Mouse (Mus musculus) limb, embryonic 14.5 days (tissue): ENCODE data around the gene Tnr. TPM values are rescaled to one million over a fixed set of nuclear protein-coding genes. Genes with fewer than 3 reads are reported as not detected.

Source experiments
- ATAC-seq: fragments of 200-750 bp; cut with Nextera tagmentation; 2 replicates; pipeline ENCODE4 v1.8.0; 2017; ENCODE audit warnings: low read depth, moderate number of reproducible peaks, moderate TSS enrichment; ENCODE audit not compliant: low FRiP score
- DNase-seq: peaks from one replicate; pipeline ENCODE4 v3.0.0-alpha.2; 2015; ENCODE audit warnings: low spot score
- H3K27ac ChIP-seq: fragments of 300-500 bp; sonication (generic); replicated peaks from 2 replicates; pipeline ENCODE4 v1.5.1; 2014; ENCODE audit warnings: low read depth, mild to moderate bottlenecking, low read length, moderate library complexity, mixed read lengths
- H3K27me3 ChIP-seq: fragments of 300-500 bp; sonication (generic); 2 replicates; pipeline ENCODE4 v1.6.1; 2014; ENCODE audit warnings: low read length, mixed read lengths; ENCODE audit not compliant: control insufficient read depth, insufficient read depth
- H3K36me3 ChIP-seq: fragments of 300-500 bp; sonication (generic); 2 replicates; pipeline ENCODE4 v1.6.1; 2014; ENCODE audit warnings: mild to moderate bottlenecking, low read length, moderate library complexity, mixed read lengths; ENCODE audit not compliant: control insufficient read depth, insufficient read depth
- H3K4me1 ChIP-seq: fragments of 300-500 bp; sonication (generic); 2 replicates; pipeline ENCODE4 v1.6.1; 2014; ENCODE audit warnings: antibody characterized with exemption, low read length, mixed read lengths; ENCODE audit not compliant: control insufficient read depth, insufficient read depth
- H3K4me2 ChIP-seq: fragments of 300-500 bp; sonication (generic); replicated peaks from 2 replicates; pipeline ENCODE4 v1.6.1; 2014; ENCODE audit warnings: low read depth, mild to moderate bottlenecking, low read length, moderate library complexity; ENCODE audit not compliant: severe bottlenecking
- H3K4me3 ChIP-seq: fragments of 300-500 bp; sonication (generic); replicated peaks from 2 replicates; pipeline ENCODE4 v1.5.1; 2014; ENCODE audit warnings: low read length
- H3K9ac ChIP-seq: fragments of 300-500 bp; sonication (generic); 2 replicates; pipeline ENCODE4 v1.6.1; 2014; ENCODE audit warnings: mild to moderate bottlenecking, low read depth, low read length, moderate library complexity; ENCODE audit not compliant: severe bottlenecking
- H3K9me3 ChIP-seq: fragments of 300-500 bp; sonication (generic); 2 replicates; pipeline ENCODE4 v1.6.1; 2016; ENCODE audit warnings: low read length; ENCODE audit not compliant: control insufficient read depth
- POLR2A ChIP-seq: fragments of 200-500 bp; IDR thresholded peaks from 2 replicates; pipeline ENCODE4 v1.8.0; 2012; ENCODE audit warnings: inconsistent platforms, mild to moderate bottlenecking, moderate library complexity, borderline replicate concordance; ENCODE audit not compliant: insufficient read depth, insufficient read length; ENCODE audit errors: extremely low read depth
- WGBS: fragments of 180-500 bp; shearing (Covaris S2); extraction: QIAGEN DNeasy Blood & Tissue Kit; methylation state at CpG from one replicate; pipeline ENCODE4 v1.1.7; 2014; 5-methylcytosine and 5-hydroxymethylcytosine counted together
- polyA plus RNA-seq, 2 experiments: library from polyadenylated mRNA; depleted of rRNA in 1 of 2; stranded (reverse) in 1 of 2; unstranded in 1 of 2; fragments of >200 nt; fragmentation: Nextera tagmentation in 1 of 2; extraction: Ambion mirVana in 1 of 2; gene quantifications; 2 replicates each; pipeline versions ENCODE4 v1.2.1 to v1.2.3; 2012 to 2014

Tnr gene
- polyA plus RNA-seq, 2 experiments = 0.03 to 0.15 TPM

DNA sequence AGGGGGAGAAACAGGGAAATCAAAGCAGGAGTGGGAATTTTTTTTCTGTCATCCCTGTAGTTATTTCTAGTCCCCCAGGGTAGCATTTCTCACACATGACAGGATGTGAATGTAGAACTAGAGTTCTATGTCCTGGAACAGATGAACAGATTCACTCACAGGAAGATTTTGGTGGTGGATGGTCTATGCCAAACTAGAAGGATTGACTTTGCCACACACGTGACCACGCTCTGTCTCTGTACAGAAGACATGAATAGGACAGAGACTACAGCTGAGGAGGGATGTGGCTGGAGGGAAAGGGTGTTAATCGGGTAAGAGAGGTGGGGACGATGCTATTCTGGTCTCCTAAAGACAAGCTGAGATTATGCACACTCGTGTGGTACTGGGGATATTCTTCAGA lies 51.1 kb downstream of the Tnr start:
- H3K4me2 ChIP-seq = no peak overlapping the region
- no peak overlapping the region for H3K27ac ChIP-seq
- no peak for TF ChIP-seq POLR2A
- no peaks in the 10 kb centered on the region for H3K9me3 ChIP-seq
- H3K4me1 ChIP-seq = no peaks in the 10 kb centered on the region
- no peaks in the 10 kb centered on the region for H3K36me3 ChIP-seq
- no peak for DNase-seq
- H3K4me3 ChIP-seq = no peak overlapping the region
- H3K27me3 ChIP-seq = no peaks in the 10 kb centered on the region
- no peak for ATAC-seq
- no peak overlapping the region for H3K9ac ChIP-seq
- WGBS = 87% methylated on average over 5 of the region's 5 CpGs

DNA sequence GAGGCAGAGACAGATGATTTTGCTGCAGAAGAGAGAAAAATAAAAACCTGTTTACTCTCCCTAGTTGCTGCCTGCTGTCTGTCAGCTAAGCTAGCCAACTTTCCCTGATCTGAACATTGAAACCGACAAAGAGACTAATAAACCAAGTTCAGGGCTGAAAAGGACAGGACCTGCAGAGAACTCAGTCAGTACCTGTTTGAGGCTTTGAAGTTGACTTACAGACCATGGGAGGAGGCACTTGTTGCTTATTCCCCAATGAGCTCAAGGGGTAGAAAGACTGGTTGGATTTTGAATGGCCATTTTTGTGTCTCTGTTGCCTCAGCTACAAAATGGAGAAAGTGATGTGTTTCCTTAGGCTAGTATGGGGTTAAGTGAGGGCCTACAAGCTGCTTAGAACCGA lies 52.7 kb downstream of the Tnr start:
- no peaks in the 10 kb centered on the region for H3K27me3 ChIP-seq
- no peaks in the 10 kb centered on the region for H3K9me3 ChIP-seq
- H3K9ac ChIP-seq = no peak overlapping the region
- DNase-seq (no peak), ATAC-seq (no peak)
- no peaks in the 10 kb centered on the region for H3K4me1 ChIP-seq
- H3K36me3 ChIP-seq = no peaks in the 10 kb centered on the region
- H3K4me3 ChIP-seq = no peak overlapping the region
- no peak overlapping the region for H3K27ac ChIP-seq
- 66% methylated on average over 2 of the region's 2 CpGs for WGBS
- TF ChIP-seq POLR2A = no peak
- no peak overlapping the region for H3K4me2 ChIP-seq

DNA sequence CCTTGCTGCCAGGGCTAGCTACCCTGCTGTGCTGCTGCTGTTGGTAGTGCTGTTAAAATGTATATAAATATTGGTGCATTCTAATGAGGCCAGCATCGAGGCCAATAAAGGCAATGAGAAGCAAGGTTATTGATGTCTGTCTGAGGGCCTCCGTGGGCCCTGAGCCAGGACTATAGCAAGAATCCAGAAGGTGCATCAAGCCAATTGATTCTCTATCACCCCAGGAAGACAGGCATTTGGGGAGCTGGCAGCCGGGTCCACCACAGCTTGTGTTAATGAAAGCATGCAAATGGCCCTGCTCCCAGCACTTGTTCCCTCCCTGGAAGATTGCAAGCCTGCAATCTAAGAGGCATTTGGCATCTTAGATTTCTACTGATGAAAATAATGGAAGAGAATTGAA lies 54.8 kb downstream of the Tnr start:
- Histone ChIP-seq H3K9me3 (no peaks in the 10 kb centered on the region), H3K27ac (no peak overlapping the region), H3K4me3 (no peak overlapping the region), H3K36me3 (no peaks in the 10 kb centered on the region), H3K4me1 (no peaks in the 10 kb centered on the region), H3K4me2 (no peak overlapping the region), H3K27me3 (no peaks in the 10 kb centered on the region), H3K9ac (no peak overlapping the region)
- no peak for TF ChIP-seq POLR2A
- ATAC-seq = no peak
- WGBS = 18% methylated on average over 3 of the region's 3 CpGs
- no peak for DNase-seq

DNA sequence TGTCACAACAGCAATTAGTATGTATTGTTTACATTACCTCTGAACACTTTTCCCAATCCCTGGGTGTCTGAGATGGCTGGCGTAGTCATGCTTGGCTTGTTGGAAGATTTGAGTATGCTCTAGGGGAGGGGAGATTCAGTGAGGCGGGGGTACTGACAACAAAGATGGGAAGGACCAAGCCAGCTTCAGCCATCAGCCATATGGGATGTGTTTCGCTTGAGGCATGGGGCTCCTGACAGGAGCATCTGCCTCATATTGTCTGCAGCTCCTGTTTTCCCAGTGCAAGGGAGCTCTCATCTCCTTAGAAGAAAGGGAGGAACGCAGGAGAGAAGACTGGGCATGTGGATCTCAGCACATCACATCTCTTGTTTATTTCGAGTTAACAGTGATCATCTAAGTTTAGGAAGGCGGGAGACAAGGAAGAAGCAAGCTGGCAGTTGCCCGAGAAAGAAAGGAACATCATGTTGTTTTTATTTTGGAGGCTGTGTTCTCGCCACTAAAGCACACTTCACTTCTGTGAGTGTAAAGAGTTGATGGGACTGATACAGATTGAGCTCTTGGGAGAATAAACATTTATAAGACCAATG lies 56.9 kb downstream of the Tnr start:
- TF ChIP-seq POLR2A = no peak
- no peaks in the 10 kb centered on the region for H3K9me3 ChIP-seq
- DNase-seq = no peak
- H3K27me3 ChIP-seq = no peaks in the 10 kb centered on the region
- no peaks in the 10 kb centered on the region for H3K36me3 ChIP-seq
- H3K27ac ChIP-seq = no peak overlapping the region
- ATAC-seq = no peak
- H3K9ac ChIP-seq = no peak overlapping the region
- no peaks in the 10 kb centered on the region for H3K4me1 ChIP-seq
- H3K4me3 ChIP-seq = no peak overlapping the region
- 77% methylated on average over 8 of the region's 8 CpGs for WGBS
- H3K4me2 ChIP-seq = no peak overlapping the region

DNA sequence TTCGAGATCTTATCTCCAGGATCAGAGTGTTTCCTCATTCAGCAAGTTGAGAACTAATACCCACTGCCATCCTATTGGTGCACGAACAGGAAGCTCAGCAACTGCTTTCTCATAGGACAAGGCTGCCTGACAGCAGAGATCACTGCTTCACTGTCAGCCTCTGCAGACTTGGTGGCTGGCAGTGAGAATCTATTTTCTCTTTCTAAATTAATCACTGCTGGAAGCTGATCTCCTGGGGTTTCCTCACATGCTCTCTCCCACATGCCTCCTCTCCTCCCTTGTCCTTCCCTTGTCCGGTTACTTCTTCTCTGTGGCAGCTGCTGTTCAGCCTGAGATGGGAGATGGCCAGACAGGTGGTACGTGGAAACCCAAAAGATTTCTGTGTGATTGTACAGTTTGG lies 60.3 kb downstream of the Tnr start:
- 72% methylated on average over 4 of the region's 4 CpGs for WGBS

DNA sequence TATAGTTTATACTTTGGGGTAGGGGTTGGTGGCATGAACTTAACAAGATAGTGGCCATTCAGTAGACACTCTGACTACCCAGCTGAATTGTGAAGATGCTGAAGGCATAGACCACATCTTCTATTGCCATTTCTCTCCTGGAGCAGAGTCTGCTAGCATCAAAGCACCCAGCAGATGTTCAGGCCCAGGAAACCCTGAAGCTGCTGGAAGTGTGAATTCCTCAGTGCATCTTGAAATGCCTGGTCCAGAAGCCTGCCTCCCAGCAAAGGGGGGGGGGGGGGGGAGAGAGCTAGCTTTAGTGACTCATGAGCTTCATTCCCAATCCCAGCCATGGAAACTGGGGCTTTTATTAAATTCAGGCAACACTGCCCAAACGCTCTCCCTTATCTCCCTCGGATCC lies 65.2 kb downstream of the Tnr start:
- H3K27me3 ChIP-seq = no peaks in the 10 kb centered on the region
- H3K27ac ChIP-seq = no peak overlapping the region
- no peak overlapping the region for H3K9ac ChIP-seq
- ATAC-seq (no peak), DNase-seq (no peak)
- no peak for TF ChIP-seq POLR2A
- H3K4me2 ChIP-seq = no peak overlapping the region
- WGBS = 58% methylated on average over 2 of the region's 2 CpGs
- no peak overlapping the region for H3K4me3 ChIP-seq
- H3K9me3 ChIP-seq = no peaks in the 10 kb centered on the region
- H3K36me3 ChIP-seq = no peaks in the 10 kb centered on the region
- H3K4me1 ChIP-seq = no peaks in the 10 kb centered on the region

More for the DNA sequence above, 60.3 kb downstream of the Tnr start:
- DNase-seq (no peak), ATAC-seq (no peak)
- TF ChIP-seq POLR2A = no peak
- Histone ChIP-seq H3K4me1 (no peaks in the 10 kb centered on the region), H3K9me3 (no peaks in the 10 kb centered on the region), H3K27me3 (no peaks in the 10 kb centered on the region), H3K36me3 (no peaks in the 10 kb centered on the region), H3K4me3 (no peak overlapping the region), H3K27ac (no peak overlapping the region), H3K4me2 (no peak overlapping the region), H3K9ac (no peak overlapping the region)
